Mouse (Mus musculus) liver, postnatal 0 days (tissue): ENCODE data around the gene Fryl. TPM values are rescaled to one million over a fixed set of nuclear protein-coding genes. Genes with fewer than 3 reads are reported as not detected.
A peak's percentile ranks its signal among the peaks of the same experiment; 100 is the strongest.

Experiments used
- ATAC-seq: fragments of 200-750 bp; cut with Nextera tagmentation; 2 replicates; pipeline ENCODE4 v1.8.0; 2017; ENCODE audit warnings: mild to moderate bottlenecking, moderate library complexity
- DNase-seq: peaks from one replicate; pipeline ENCODE4 v3.0.0-alpha.2; 2016
- H3K27ac ChIP-seq: fragments of 300-500 bp; sonication (generic); 2 replicates; pipeline ENCODE4 v1.5.1; 2014; ENCODE audit warnings: antibody characterized with exemption, moderate library complexity, mild to moderate bottlenecking, low read depth
- H3K27me3 ChIP-seq: fragments of 300-500 bp; sonication (generic); 2 replicates; pipeline ENCODE4 v1.6.1; 2014; ENCODE audit warnings: low read length, control low read depth, mixed read lengths; ENCODE audit not compliant: insufficient read depth
- H3K36me3 ChIP-seq: fragments of 300-500 bp; sonication (generic); replicated peaks from 2 replicates; pipeline ENCODE4 v1.6.1; 2014; ENCODE audit warnings: mild to moderate bottlenecking, control low read depth, low read length, moderate library complexity, mixed read lengths; ENCODE audit not compliant: insufficient read depth
- H3K4me1 ChIP-seq: fragments of 300-500 bp; sonication (generic); 2 replicates; pipeline ENCODE4 v1.6.1; 2014; ENCODE audit warnings: antibody characterized with exemption, mild to moderate bottlenecking, control low read depth; ENCODE audit not compliant: insufficient read depth
- H3K4me2 ChIP-seq: fragments of 300-500 bp; sonication (generic); 2 replicates; pipeline ENCODE4 v1.6.1; 2014; ENCODE audit warnings: low read depth, mild to moderate bottlenecking, low read length, moderate library complexity, mixed read lengths
- H3K4me3 ChIP-seq: fragments of 300-500 bp; sonication (generic); 2 replicates; pipeline ENCODE4 v1.5.1; 2014; ENCODE audit warnings: low read depth, low read length
- H3K9ac ChIP-seq: fragments of 300-500 bp; sonication (generic); replicated peaks from 2 replicates; pipeline ENCODE4 v1.6.1; 2014; ENCODE audit warnings: mild to moderate bottlenecking, moderate library complexity
- H3K9me3 ChIP-seq: fragments of 300-500 bp; sonication (generic); 2 replicates; pipeline ENCODE4 v1.6.1; 2016; ENCODE audit warnings: mild to moderate bottlenecking, control low read depth, low read length, mixed read lengths
- CTCF ChIP-seq: sonication (generic); IDR thresholded peaks from 2 replicates; pipeline ENCODE4 v1.5.1; 2016; ENCODE audit warnings: antibody characterized with exemption, low read depth
- EP300 ChIP-seq: IDR thresholded peaks from 2 replicates; pipeline ENCODE4 v1.6.1; 2016; ENCODE audit warnings: antibody characterized with exemption, low read depth, mild to moderate bottlenecking
- WGBS: fragments of 180-500 bp; shearing (Covaris S2); extraction: QIAGEN DNeasy Blood & Tissue Kit; methylation state at CpG from one replicate; pipeline ENCODE4 v1.1.7; 2014; ENCODE audit not compliant: insufficient replicate concordance; 5-methylcytosine and 5-hydroxymethylcytosine counted together
- polyA plus RNA-seq: library from polyadenylated mRNA; unstranded; fragments of >200 nt; fragmentation: Nextera tagmentation; extraction: Ambion mirVana; gene quantifications from 2 replicates; pipeline ENCODE4 v1.2.1, GENCODE M21; 2015

Fryl gene
- polyA plus RNA-seq, 1 experiment from 2014 or later, result 25.8 TPM

DNA sequence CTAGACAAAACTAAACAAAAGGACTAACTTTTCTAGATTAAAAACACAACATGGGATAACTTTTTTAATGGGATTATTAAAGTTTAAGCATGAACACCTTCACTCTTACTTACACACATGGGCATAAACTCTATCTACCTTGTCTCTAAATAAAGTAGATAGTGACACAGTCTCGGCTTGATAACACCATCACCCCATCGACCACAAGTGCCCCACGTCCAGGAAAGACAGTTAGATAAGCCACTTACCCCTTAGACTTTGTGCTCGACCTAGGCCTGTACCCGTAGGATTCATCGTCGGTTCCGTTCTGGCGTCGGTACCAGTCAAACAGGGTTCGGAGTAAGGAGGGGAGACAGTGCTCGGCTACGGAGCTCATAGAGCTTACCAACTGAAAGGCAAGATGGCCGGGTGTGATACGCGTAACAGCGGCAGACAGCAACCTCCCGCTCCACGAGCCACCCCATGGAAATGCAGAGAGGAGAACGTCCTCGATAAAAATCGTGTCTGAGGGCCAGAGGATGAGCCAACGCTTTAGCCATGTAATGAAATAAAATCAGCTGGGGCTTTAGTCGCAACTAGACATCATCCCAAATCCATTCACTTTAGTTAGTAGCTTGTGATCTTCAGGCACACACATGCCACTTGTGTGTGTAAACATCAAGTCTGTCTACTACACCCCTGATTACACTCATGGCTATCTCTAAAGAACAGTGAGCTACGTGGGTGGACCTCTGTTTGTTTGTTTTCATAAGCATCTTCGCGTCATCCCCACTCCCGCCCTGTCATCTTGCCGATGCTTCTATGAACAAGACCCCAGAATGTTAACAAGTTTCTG lies 123.2 kb downstream of the Fryl start:
- Histone ChIP-seq H3K9ac (no peak overlapping the region), H3K4me1 (peaks cover 5% of the 10 kb centered on the region), H3K27ac (peak overlapping the region; percentile 22; the same call in 1 of the 2 replicates), H3K4me2 (peak overlapping the region; percentile 30), H3K9me3 (no peaks in the 10 kb centered on the region), H3K27me3 (no peaks in the 10 kb centered on the region), H3K36me3 (peaks cover 41% of the 10 kb centered on the region), H3K4me3 (peak overlapping the region; percentile 11)
- no peak for TF ChIP-seq CTCF
- ATAC-seq (peak; percentile 79), DNase-seq (no peak)
- WGBS, result 76% methylated on average over 29 of the region's 29 CpGs

DNA sequence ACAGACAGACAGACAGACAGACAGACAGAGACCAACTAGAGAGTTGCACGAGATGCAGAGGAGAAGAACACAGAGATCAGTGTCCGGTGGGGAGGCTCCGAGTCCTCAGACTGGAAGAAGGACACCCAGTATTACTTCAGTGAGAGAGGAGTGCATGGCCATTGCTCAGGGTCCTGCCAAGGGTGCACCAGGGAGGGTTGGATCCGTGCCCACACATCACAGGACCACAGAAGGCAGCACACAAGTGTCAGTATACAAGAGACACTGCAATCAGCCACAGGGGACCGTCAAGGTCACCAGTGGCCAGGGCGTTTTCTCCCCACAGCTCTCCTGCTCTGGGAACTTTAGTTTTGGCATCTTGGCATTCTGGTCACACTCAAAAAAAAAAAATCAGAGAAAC lies 125.4 kb downstream of the Fryl start:
- Histone ChIP-seq H3K4me2 (no peak overlapping the region), H3K9me3 (no peaks in the 10 kb centered on the region), H3K4me1 (peaks cover 5% of the 10 kb centered on the region), H3K27ac (no peak overlapping the region), H3K36me3 (peaks cover 44% of the 10 kb centered on the region), H3K4me3 (no peak overlapping the region), H3K9ac (no peak overlapping the region), H3K27me3 (no peaks in the 10 kb centered on the region)
- TF ChIP-seq EP300 (no peak), CTCF (no peak)
- DNase-seq (no peak), ATAC-seq (no peak)
- WGBS, result 88% methylated on average over 6 of the region's 6 CpGs

DNA sequence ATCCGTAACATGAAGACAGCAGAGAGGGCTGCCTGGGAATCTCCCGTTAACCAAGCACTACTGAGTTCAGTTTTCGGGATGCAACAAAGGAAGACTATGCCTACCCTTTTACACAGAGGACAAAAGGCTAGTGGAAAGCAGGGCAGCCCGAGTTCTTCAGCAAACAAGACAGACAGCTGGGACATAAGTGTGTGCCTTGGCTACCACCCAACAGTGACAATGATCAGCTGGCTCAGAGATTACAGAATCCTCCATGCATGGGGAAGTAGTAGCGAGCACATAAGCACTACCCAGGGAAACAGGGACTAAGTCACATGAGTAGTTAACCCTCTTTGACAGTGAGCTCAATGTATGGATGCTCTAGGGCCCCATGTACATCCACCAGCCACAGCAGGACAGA lies 126.5 kb downstream of the Fryl start:
- TF ChIP-seq EP300 (no peak), CTCF (no peak)
- no peaks in the 10 kb centered on the region for H3K27me3 ChIP-seq
- H3K27ac ChIP-seq, result no peak overlapping the region
- 69% methylated on average over 5 of the region's 5 CpGs for WGBS
- DNase-seq (peak; percentile 66), ATAC-seq (peak; percentile 76)
- H3K9ac ChIP-seq, result no peak overlapping the region
- H3K9me3 ChIP-seq, result no peaks in the 10 kb centered on the region
- H3K4me3 ChIP-seq, result no peak overlapping the region
- H3K36me3 ChIP-seq, result peaks cover 49% of the 10 kb centered on the region
- H3K4me2 ChIP-seq, result no peak overlapping the region
- H3K4me1 ChIP-seq, result peaks cover 5% of the 10 kb centered on the region

DNA sequence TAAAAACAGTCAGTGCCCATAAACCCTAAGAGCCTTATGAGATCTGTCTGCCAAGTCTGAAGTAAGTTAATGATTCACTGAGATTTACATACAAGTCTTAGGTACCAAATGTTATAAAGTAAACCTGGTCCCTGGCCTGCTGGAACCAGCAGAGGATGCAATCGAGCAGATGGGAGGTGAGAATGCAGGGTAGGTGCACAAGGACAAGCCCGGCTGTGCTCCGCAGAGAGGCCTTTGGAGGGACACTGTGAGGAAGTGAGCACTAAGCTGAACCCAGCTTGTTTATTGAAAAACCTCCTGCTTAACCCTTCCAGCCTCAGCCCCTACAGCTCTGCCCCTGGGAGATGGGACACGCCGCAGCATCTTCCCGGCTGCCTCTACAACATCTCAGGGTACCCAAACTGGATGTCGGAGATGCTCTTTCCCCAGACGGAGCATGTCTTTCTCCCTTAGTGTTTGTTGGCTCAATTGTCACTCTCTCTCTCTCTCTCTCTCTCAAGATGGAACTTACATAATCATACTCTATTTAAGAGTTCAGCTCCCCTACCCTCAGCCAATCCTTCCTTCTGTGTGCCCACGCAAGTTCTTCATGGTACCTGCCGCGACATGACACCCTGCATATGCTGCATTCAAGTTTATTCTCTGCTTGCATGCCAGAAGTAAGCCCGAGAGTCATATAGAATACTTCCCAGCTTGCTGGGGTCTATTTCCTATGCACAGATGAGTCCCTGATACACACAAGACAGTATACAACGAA lies 136.3 kb downstream of the Fryl start:
- 84% methylated on average over 13 of the region's 13 CpGs for WGBS
- ATAC-seq (no peak), DNase-seq (no peak)
- Histone ChIP-seq H3K9ac (no peak overlapping the region), H3K9me3 (no peaks in the 10 kb centered on the region), H3K4me1 (no peaks in the 10 kb centered on the region), H3K36me3 (peaks cover 70% of the 10 kb centered on the region), H3K4me2 (no peak overlapping the region), H3K4me3 (no peak overlapping the region), H3K27me3 (no peaks in the 10 kb centered on the region), H3K27ac (no peak overlapping the region)
- TF ChIP-seq CTCF (peak; percentile 32; the same call in 1 of the 2 replicates), EP300 (no peak)

DNA sequence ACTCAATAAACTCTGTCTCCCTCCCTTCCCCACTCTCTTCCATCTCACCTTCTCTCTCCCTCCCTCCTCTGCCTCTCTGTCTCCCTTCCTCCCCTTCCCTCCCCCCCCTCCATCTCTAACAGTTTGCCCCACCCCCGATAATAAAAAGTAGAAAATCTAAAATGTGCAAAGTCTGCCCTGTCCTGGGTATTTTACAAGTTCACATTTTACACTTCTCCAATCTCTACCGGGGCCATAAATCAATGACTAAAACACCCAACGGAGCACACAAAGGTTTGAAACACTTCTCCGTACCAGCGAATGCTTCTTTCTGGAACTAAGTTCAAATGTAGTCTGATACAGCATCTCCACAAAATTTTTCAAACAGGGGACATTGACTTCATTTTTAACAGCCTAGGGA lies 136.9 kb downstream of the Fryl start:
- no peak overlapping the region for H3K4me2 ChIP-seq
- H3K27ac ChIP-seq, result no peak overlapping the region
- WGBS, result 81% methylated on average over 5 of the region's 5 CpGs
- TF ChIP-seq CTCF (no peak), EP300 (no peak)
- H3K36me3 ChIP-seq, result peaks cover 70% of the 10 kb centered on the region
- ATAC-seq (no peak), DNase-seq (no peak)
- no peaks in the 10 kb centered on the region for H3K27me3 ChIP-seq
- H3K9ac ChIP-seq, result no peak overlapping the region
- H3K4me1 ChIP-seq, result no peaks in the 10 kb centered on the region
- H3K4me3 ChIP-seq, result no peak overlapping the region
- H3K9me3 ChIP-seq, result no peaks in the 10 kb centered on the region

DNA sequence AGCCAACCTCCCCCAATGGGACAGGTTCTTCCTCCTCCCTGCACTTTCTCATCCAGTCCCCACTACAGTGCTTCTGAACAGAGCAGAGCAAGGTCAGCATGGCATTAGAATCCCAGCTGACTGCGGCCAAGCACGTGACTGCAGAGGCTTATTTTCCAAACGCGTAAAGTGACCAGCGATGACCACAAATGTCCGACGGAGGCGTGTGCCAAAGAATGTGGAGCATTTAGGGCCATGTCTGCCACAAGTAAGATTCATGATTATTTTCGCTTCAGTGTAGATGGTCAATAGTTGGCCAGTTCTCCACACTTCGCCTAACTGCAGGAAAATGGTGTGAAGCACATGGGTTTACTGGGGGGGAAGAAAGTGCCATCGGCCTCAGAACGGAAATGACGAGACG lies 137.6 kb downstream of the Fryl start:
- no peak for TF ChIP-seq EP300
- TF ChIP-seq CTCF, result no peak
- Histone ChIP-seq H3K27me3 (no peaks in the 10 kb centered on the region), H3K4me3 (no peak overlapping the region), H3K4me2 (no peak overlapping the region), H3K36me3 (peaks cover 66% of the 10 kb centered on the region), H3K27ac (no peak overlapping the region), H3K9ac (no peak overlapping the region), H3K4me1 (no peaks in the 10 kb centered on the region), H3K9me3 (no peaks in the 10 kb centered on the region)
- WGBS, result 92% methylated on average over 14 of the region's 14 CpGs
- DNase-seq, result no peak
- no peak for ATAC-seq
